Mouse (Mus musculus) MEL (cell line): ENCODE data around the gene Slc6a9. TPM values are rescaled to one million over a fixed set of nuclear protein-coding genes. Genes with fewer than 3 reads are reported as not detected.

ENCODE experiments used
- DNase-seq: peaks from one replicate; pipeline ENCODE4 v3.0.0; 2011; ENCODE audit warnings: low read depth, low spot score
- H3K27ac ChIP-seq: 2 replicates; pipeline ENCODE4 v1.5.1; 2012; ENCODE audit warnings: low read depth, mild to moderate bottlenecking, control low read depth, low read length, moderate library complexity; ENCODE audit not compliant: control insufficient read depth
- H3K27me3 ChIP-seq, 2 experiments: fragments of 150-350 bp in 1 of 2; sonication (generic) in 1 of 2; 2 replicates each; pipeline ENCODE4 v1.6.1; 2012; ENCODE audit warnings: low read length in 2 of 2, mild to moderate bottlenecking in 2 of 2, improper control_type of control experiment in 1 of 2, moderate library complexity in 1 of 2; ENCODE audit not compliant: insufficient read depth in 2 of 2, control insufficient read depth in 1 of 2
- H3K36me3 ChIP-seq, 2 experiments: 2 replicates each; pipeline ENCODE4 v1.6.1; 2012 to 2014; ENCODE audit warnings: low read length in 2 of 2, improper control_type of control experiment in 1 of 2, inconsistent platforms in 1 of 2, mild to moderate bottlenecking in 1 of 2; ENCODE audit not compliant: insufficient read depth in 2 of 2, control insufficient read depth in 1 of 2
- H3K4me1 ChIP-seq, 2 experiments: fragments of 150-350 bp in 1 of 2; sonication (generic) in 1 of 2; 2 replicates each; pipeline ENCODE4 v1.6.1; 2012; ENCODE audit warnings: low read length in 2 of 2, improper control_type of control experiment in 1 of 2, mild to moderate bottlenecking in 1 of 2; ENCODE audit not compliant: insufficient read depth in 2 of 2, control insufficient read depth in 1 of 2
- H3K4me3 ChIP-seq, 2 experiments: fragments of 150-350 bp in 1 of 2; sonication (generic) in 1 of 2; 2 replicates each; pipeline ENCODE4 v1.5.1; 2012; ENCODE audit warnings: low read depth in 2 of 2, low read length in 2 of 2, mild to moderate bottlenecking in 2 of 2, moderate library complexity in 2 of 2, control low read depth in 1 of 2, improper control_type of control experiment in 1 of 2; ENCODE audit not compliant: control insufficient read depth in 1 of 2, insufficient read depth in 1 of 2
- H3K79me2 ChIP-seq: 2 replicates; pipeline ENCODE4 v1.6.1; 2012; ENCODE audit warnings: mild to moderate bottlenecking, low read length, moderate library complexity; ENCODE audit not compliant: control insufficient read depth, poor library complexity, insufficient read depth
- H3K9ac ChIP-seq: 2 replicates; pipeline ENCODE4 v1.6.1; 2012; ENCODE audit warnings: low read depth, mild to moderate bottlenecking, control low read depth, low read length, moderate library complexity; ENCODE audit not compliant: control insufficient read depth, poor library complexity, severe bottlenecking
- H3K9me3 ChIP-seq: fragments of 150-350 bp; sonication (generic); replicated peaks from 2 replicates; pipeline ENCODE4 v1.6.1; 2012; ENCODE audit warnings: mild to moderate bottlenecking, low read length, improper control_type of control experiment, moderate library complexity; ENCODE audit not compliant: insufficient read depth
- CHD2 ChIP-seq: IDR thresholded peaks from 2 replicates; pipeline ENCODE4 v1.6.1; 2011; ENCODE audit warnings: low read length, improper control_type of control experiment
- CTCF ChIP-seq, 3 experiments: IDR thresholded peaks in 2 of 3; conservative IDR thresholded peaks in 1 of 3; 2 replicates each; pipeline ENCODE4 v1.5.1; 2011 to 2012; ENCODE audit warnings: low read length in 3 of 3, low read depth in 2 of 3, mild to moderate bottlenecking in 2 of 3, improper control_type of control experiment in 1 of 3, inconsistent platforms in 1 of 3, mixed read lengths in 1 of 3, moderate library complexity in 1 of 3; ENCODE audit not compliant: control insufficient read depth in 1 of 3, insufficient read depth in 1 of 3, poor library complexity in 1 of 3, severe bottlenecking in 1 of 3
- E2F4 ChIP-seq: IDR thresholded peaks from 2 replicates; pipeline ENCODE4 v1.6.1; 2011; ENCODE audit warnings: low read depth, low read length, improper control_type of control experiment, borderline replicate concordance
- ETS1 ChIP-seq: IDR thresholded peaks from 2 replicates; pipeline ENCODE4 v1.6.1; 2012; ENCODE audit warnings: low read depth, mild to moderate bottlenecking, inconsistent platforms, low read length, improper control_type of control experiment, moderate library complexity
- GABPA ChIP-seq: IDR thresholded peaks from 2 replicates; pipeline ENCODE4 v1.6.1; 2012; ENCODE audit warnings: low read depth, mild to moderate bottlenecking, inconsistent platforms, low read length, improper control_type of control experiment, moderate library complexity
- GATA1 ChIP-seq: IDR thresholded peaks from 2 replicates; pipeline ENCODE4 v1.6.1; 2011; ENCODE audit warnings: low read depth, low read length, improper control_type of control experiment
- HCFC1 ChIP-seq: IDR thresholded peaks from 2 replicates; pipeline ENCODE4 v1.6.1; 2012; ENCODE audit warnings: low read depth, mild to moderate bottlenecking, inconsistent platforms, low read length, improper control_type of control experiment, moderate library complexity
- JUND ChIP-seq: IDR thresholded peaks from 2 replicates; pipeline ENCODE4 v1.6.1; 2011; ENCODE audit warnings: low read depth, mild to moderate bottlenecking, improper control_type of control experiment, low read length
- KAT2A ChIP-seq: conservative IDR thresholded peaks from 2 replicates; pipeline ENCODE4 v1.6.1; 2012; ENCODE audit warnings: low read depth, low read length, improper control_type of control experiment, inconsistent platforms
- MAFK ChIP-seq: IDR thresholded peaks from 2 replicates; pipeline ENCODE4 v1.6.1; 2011; ENCODE audit warnings: low read depth, mild to moderate bottlenecking, low read length, improper control_type of control experiment, borderline replicate concordance
- MAX ChIP-seq: IDR thresholded peaks from 2 replicates; pipeline ENCODE4 v1.6.1; 2011; ENCODE audit warnings: low read length, improper control_type of control experiment
- MAZ ChIP-seq: IDR thresholded peaks from 2 replicates; pipeline ENCODE4 v1.6.1; 2012; ENCODE audit warnings: low read depth, mild to moderate bottlenecking, inconsistent platforms, low read length, improper control_type of control experiment
- MXI1 ChIP-seq: IDR thresholded peaks from 2 replicates; pipeline ENCODE4 v1.6.1; 2011; ENCODE audit warnings: mild to moderate bottlenecking, low read depth, low read length, improper control_type of control experiment
- MYC ChIP-seq: IDR thresholded peaks from 2 replicates; pipeline ENCODE4 v1.6.1; 2011; ENCODE audit warnings: low read depth, mild to moderate bottlenecking, low read length, improper control_type of control experiment, moderate library complexity
- RAD21 ChIP-seq: IDR thresholded peaks from 2 replicates; pipeline ENCODE4 v1.6.1; 2011; ENCODE audit warnings: mild to moderate bottlenecking, low read depth, low read length, improper control_type of control experiment
- TBP ChIP-seq: IDR thresholded peaks from 2 replicates; pipeline ENCODE4 v1.8.0; 2011; ENCODE audit warnings: low read depth, low read length, improper control_type of control experiment
- TCF12 ChIP-seq: IDR thresholded peaks from 2 replicates; pipeline ENCODE4 v1.6.1; 2014; ENCODE audit warnings: low read depth, mild to moderate bottlenecking, inconsistent platforms, low read length, improper control_type of control experiment, moderate library complexity
- USF1 ChIP-seq: IDR thresholded peaks from 2 replicates; pipeline ENCODE4 v1.6.1; 2014; ENCODE audit warnings: low read depth, mild to moderate bottlenecking, inconsistent platforms, low read length, improper control_type of control experiment, moderate library complexity
- USF2 ChIP-seq, 2 experiments: IDR thresholded peaks; 2 replicates each; pipeline ENCODE4 v1.6.1; 2011 to 2012; ENCODE audit warnings: improper control_type of control experiment in 2 of 2, low read length in 2 of 2, borderline replicate concordance in 1 of 2, inconsistent platforms in 1 of 2, low read depth in 1 of 2, mild to moderate bottlenecking in 1 of 2; ENCODE audit not compliant: insufficient read depth in 1 of 2
- ZKSCAN1 ChIP-seq: IDR thresholded peaks from 2 replicates; pipeline ENCODE4 v1.6.1; 2012; ENCODE audit warnings: low read depth, mild to moderate bottlenecking, inconsistent platforms, low read length, improper control_type of control experiment, moderate library complexity
- polyA plus RNA-seq, 2 experiments: library from polyadenylated mRNA; stranded (reverse) in 1 of 2; unstranded in 1 of 2; fragments of >175 nt in 1 of 2; fragments of >200 nt in 1 of 2; gene quantifications; 2 replicates each; pipeline versions ENCODE4 v1.2.1 to v1.2.4; 2012; ENCODE audit warnings: low replicate concordance in 2 of 2, low read depth in 1 of 2; ENCODE audit not compliant: insufficient read length in 2 of 2, insufficient read depth in 1 of 2, missing spikeins in 1 of 2
- total RNA-seq: library from RNA; depleted of rRNA; stranded (reverse); fragments of 300-350 nt; gene quantifications from 2 replicates; pipeline ENCODE4 v1.2.3, GENCODE M21; 2012

The Slc6a9 gene
- total and polyA plus RNA-seq, 3 experiments = 3.2 to 21.2 TPM; not detected in 1

DNA sequence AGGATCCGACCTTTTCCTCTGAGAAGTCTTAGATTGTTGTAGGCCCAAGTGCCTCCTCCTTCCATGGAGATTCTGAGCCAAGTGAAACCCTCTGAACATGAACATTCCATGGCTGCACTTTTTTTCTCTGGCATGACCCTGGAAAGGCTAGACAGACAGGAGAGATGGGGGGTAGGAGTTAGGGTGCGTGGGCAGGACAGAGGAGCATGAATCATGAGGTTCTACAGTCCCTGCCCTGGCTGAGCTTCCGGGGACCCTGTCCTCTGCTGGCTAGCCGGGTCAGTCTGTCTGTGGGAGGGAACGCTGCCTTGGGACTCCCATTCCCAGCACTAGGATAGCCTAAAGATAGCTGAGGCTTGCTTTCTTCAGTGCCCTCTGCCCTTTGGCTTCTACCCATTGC is 10.2 kb downstream of the Slc6a9 start:
- DNase-seq = no peak
- Histone ChIP-seq H3K27me3 (no peaks in the 10 kb centered on the region), H3K79me2 (no peaks in the 10 kb centered on the region), H3K27ac (no peak overlapping the region), H3K4me1 (no peaks in the 10 kb centered on the region), H3K4me3 (no peak overlapping the region)
- TF ChIP-seq TBP (no peak), GATA1 (no peak), ZKSCAN1 (no peak), GABPA (no peak), MAFK (no peak), MXI1 (no peak), MAZ (no peak)
- TF ChIP-seq, all 39 proteins: peak for 0
- H3K9me3 ChIP-seq = no peaks in the 10 kb centered on the region
- H3K9ac ChIP-seq = no peak overlapping the region
- H3K36me3 ChIP-seq = no peaks in the 10 kb centered on the region; a peak in 1 of 4 replicates

- no peak overlapping the region for H3K27ac ChIP-seq
- TF ChIP-seq USF2 (IDR thresholded peaks at IDR 0.05; ENCODE audit: borderline replicate concordance in 1 of 2, insufficient read depth in 1 of 2, low read depth in 1 of 2, low read length in 2 of 2) (no peak), USF1 (no peak), RAD21 (no peak), TBP (no peak), CTCF (IDR thresholded peaks at IDR 0.05 in 2 of 3, conservative IDR thresholded peaks at IDR 0.05 in 1 of 3; ENCODE audit: control insufficient read depth in 1 of 3, insufficient read depth in 1 of 3, low read depth in 2 of 3, low read length in 3 of 3, poor library complexity in 1 of 3, severe bottlenecking in 1 of 3) (no peak), MAX (no peak), MAZ (no peak), ZKSCAN1 (no peak), MAFK (no peak), MYC (no peak), JUND (no peak), HCFC1 (no peak), MXI1 (no peak), ETS1 (no peak), KAT2A (no peak), E2F4 (no peak), TCF12 (no peak), CHD2 (no peak)
- DNase-seq = no peak
- H3K79me2 ChIP-seq = no peaks in the 10 kb centered on the region
- H3K4me3 ChIP-seq = no peak overlapping the region
- no peak overlapping the region for H3K9ac ChIP-seq
- H3K27me3 ChIP-seq = no peaks in the 10 kb centered on the region
- no peaks in the 10 kb centered on the region for H3K4me1 ChIP-seq
- no peaks in the 10 kb centered on the region for H3K9me3 ChIP-seq
- H3K36me3 ChIP-seq = no peaks in the 10 kb centered on the region; a peak in 1 of 4 replicates
Observed at GRCm38 (mm10) chr4:117845316-117845715, 11.0 kb downstream of the Slc6a9 start.
